Mouse (Mus musculus) liver, postnatal 0 days (tissue): ENCODE results near the gene Wnk2.

ENCODE experiments used
- CTCF ChIP-seq: sonication (generic); IDR thresholded peaks from 2 replicates; pipeline ENCODE4 v1.5.1; 2016; ENCODE audit warnings: antibody characterized with exemption, low read depth
- EP300 ChIP-seq: IDR thresholded peaks from 2 replicates; pipeline ENCODE4 v1.6.1; 2016; ENCODE audit warnings: antibody characterized with exemption, low read depth, mild to moderate bottlenecking

DNA sequence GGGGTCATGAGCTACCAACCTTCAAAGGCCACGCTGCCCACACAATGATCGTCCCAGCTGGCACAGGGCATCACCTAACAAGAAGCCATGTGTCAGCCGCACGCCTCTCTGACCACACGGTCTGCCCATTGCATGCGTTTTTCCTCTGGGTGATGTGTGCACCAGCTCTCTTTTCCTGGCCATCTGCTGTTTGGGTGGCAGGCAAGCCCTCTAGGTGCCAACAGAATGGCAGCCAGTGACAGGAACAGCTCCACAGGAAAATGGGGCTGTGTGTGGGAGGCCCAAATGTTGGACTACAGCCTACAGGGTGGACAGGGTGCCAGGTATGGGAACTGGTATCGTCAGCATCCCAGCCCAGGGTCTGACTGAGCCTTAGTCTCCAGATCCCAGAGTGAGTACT, 24.5 kb upstream of the Wnk2 start:
- TF ChIP-seq CTCF (no peak), EP300 (no peak)
